Mouse (Mus musculus) forebrain, embryonic 16.5 days (tissue): ENCODE data around the gene Gm5800. TPM values are rescaled to one million over a fixed set of nuclear protein-coding genes. Genes with fewer than 3 reads are reported as not detected.
"Not testable (repeated sequence)": the region's sequence is repeated elsewhere in the genome, so short reads cannot be mapped to it uniquely, and the experiment has no call there.

ENCODE experiments used
- ATAC-seq: fragments of 200-750 bp; cut with Nextera tagmentation; 2 replicates; pipeline ENCODE4 v1.8.0; 2017; ENCODE audit warnings: mild to moderate bottlenecking, moderate library complexity
- H3K27ac ChIP-seq: fragments of 300-500 bp; sonication (generic); 2 replicates; pipeline ENCODE4 v1.5.1; 2014; ENCODE audit warnings: low read length, control low read depth
- H3K27me3 ChIP-seq: fragments of 300-500 bp; sonication (generic); replicated peaks from 2 replicates; pipeline ENCODE4 v1.6.1; 2014; ENCODE audit warnings: low read length; ENCODE audit not compliant: control insufficient read depth, insufficient read depth
- H3K36me3 ChIP-seq: fragments of 300-500 bp; sonication (generic); 2 replicates; pipeline ENCODE4 v1.6.1; 2014; ENCODE audit not compliant: control insufficient read depth, insufficient read depth
- H3K4me1 ChIP-seq: fragments of 300-500 bp; sonication (generic); replicated peaks from 2 replicates; pipeline ENCODE4 v1.6.1; 2014; ENCODE audit warnings: low read length; ENCODE audit not compliant: control insufficient read depth, insufficient read depth
- H3K4me2 ChIP-seq: fragments of 300-500 bp; sonication (generic); 2 replicates; pipeline ENCODE4 v1.6.1; 2014; ENCODE audit warnings: mild to moderate bottlenecking, low read length, control low read depth
- H3K4me3 ChIP-seq: fragments of 300-500 bp; sonication (generic); replicated peaks from 2 replicates; pipeline ENCODE4 v1.5.1; 2014; ENCODE audit warnings: mild to moderate bottlenecking, low read length, control low read depth
- H3K9ac ChIP-seq: fragments of 300-500 bp; sonication (generic); replicated peaks from 2 replicates; pipeline ENCODE4 v1.6.1; 2014; ENCODE audit warnings: low read depth, low read length, control low read depth
- H3K9me3 ChIP-seq: fragments of 300-500 bp; sonication (generic); 2 replicates; pipeline ENCODE4 v1.6.1; 2016; ENCODE audit warnings: low read length; ENCODE audit not compliant: control insufficient read depth
- WGBS: fragments of 180-500 bp; shearing (Covaris S2); extraction: QIAGEN DNeasy Blood & Tissue Kit; methylation state at CpG from one replicate; pipeline ENCODE4 v1.1.7; 2014; 5-methylcytosine and 5-hydroxymethylcytosine counted together
- polyA plus RNA-seq: library from polyadenylated mRNA; unstranded; fragments of >200 nt; fragmentation: Nextera tagmentation; extraction: Ambion mirVana; gene quantifications from 2 replicates; pipeline ENCODE4 v1.2.1, GENCODE M21; 2015

Gm5800 gene
- polyA plus RNA-seq = not detected in 2 replicates

GRCm38 (mm10) chr14:51717083-51717482, at the start of gene Gm5800:
TSS of gene Gm5800 (minus strand) at chr14:51717183.
- 57% methylated on average over 1 of the region's 1 CpGs for WGBS

GRCm38 (mm10) chr14:51755944-51756343, 39.0 kb upstream of the Gm5800 start:
- Histone ChIP-seq H3K9me3 (no peaks in the 10 kb centered on the region), H3K4me1 (no peaks in the 10 kb centered on the region), H3K27ac (no peak overlapping the region), H3K9ac (no peak overlapping the region), H3K4me3 (no peak overlapping the region), H3K27me3 (no peaks in the 10 kb centered on the region), H3K4me2 (no peak overlapping the region), H3K36me3 (no peaks in the 10 kb centered on the region)
- 78% methylated on average over 2 of the region's 2 CpGs for WGBS
- no peak for ATAC-seq

More at GRCm38 (mm10) chr14:51717083-51717482, at the start of gene Gm5800:
- H3K4me1 ChIP-seq = no peaks in the 10 kb centered on the region
- no peak within 1 kb of the TSS for H3K4me3 ChIP-seq
- no peak within 1 kb of the TSS for H3K4me2 ChIP-seq
- no peaks in the 10 kb centered on the region for H3K27me3 ChIP-seq
- no peaks in the 10 kb centered on the region for H3K36me3 ChIP-seq
- no peaks in the 10 kb centered on the region for H3K9me3 ChIP-seq
- H3K27ac ChIP-seq = no peak within 1 kb of the TSS
- H3K9ac ChIP-seq = no peak within 1 kb of the TSS
- ATAC-seq = no peak

GRCm38 (mm10) chr14:51740347-51741170, 23.6 kb upstream of the Gm5800 start:
- peaks cover 35% of the 10 kb centered on the region for H3K27me3 ChIP-seq
- H3K4me3 ChIP-seq = peak overlapping the region; percentile 32
- 1% methylated on average over 41 of the region's 42 CpGs for WGBS
- peaks cover 12% of the 10 kb centered on the region for H3K4me1 ChIP-seq
- no peak overlapping the region for H3K27ac ChIP-seq
- no peaks in the 10 kb centered on the region for H3K9me3 ChIP-seq
- ATAC-seq = no peak
- H3K36me3 ChIP-seq = no peaks in the 10 kb centered on the region
- no peak overlapping the region for H3K9ac ChIP-seq
- peak overlapping the region; percentile 47 for H3K4me2 ChIP-seq

- 2% methylated on average over 24 of the region's 24 CpGs for WGBS
- ATAC-seq = no peak
- H3K9me3 ChIP-seq = no peaks in the 10 kb centered on the region
- H3K4me2 ChIP-seq = peak overlapping the region; percentile 55
- H3K4me3 ChIP-seq = peak overlapping the region; percentile 29
- H3K27me3 ChIP-seq = peaks cover 35% of the 10 kb centered on the region
- peaks cover 12% of the 10 kb centered on the region for H3K4me1 ChIP-seq
- H3K36me3 ChIP-seq = no peaks in the 10 kb centered on the region
- no peak overlapping the region for H3K9ac ChIP-seq
- no peak overlapping the region for H3K27ac ChIP-seq
Observed at GRCm38 (mm10) chr14:51739150-51739993, 22.4 kb upstream of the Gm5800 start.

GRCm38 (mm10) chr14:51738411-51739149, 21.6 kb upstream of the Gm5800 start:
- Histone ChIP-seq H3K9ac (no peak overlapping the region), H3K27ac (no peak overlapping the region), H3K36me3 (no peaks in the 10 kb centered on the region), H3K4me2 (peak overlapping the region; percentile 55), H3K27me3 (peaks cover 35% of the 10 kb centered on the region), H3K4me1 (peaks cover 12% of the 10 kb centered on the region), H3K4me3 (peak overlapping the region; percentile 29), H3K9me3 (no peaks in the 10 kb centered on the region)
- WGBS = 3% methylated on average over 29 of the region's 29 CpGs
- no peak for ATAC-seq

- Histone ChIP-seq H3K27me3 (peaks cover 35% of the 10 kb centered on the region), H3K4me1 (peaks cover 12% of the 10 kb centered on the region), H3K36me3 (no peaks in the 10 kb centered on the region), H3K27ac (no peak overlapping the region), H3K9ac (no peak overlapping the region), H3K4me3 (no peak overlapping the region), H3K9me3 (no peaks in the 10 kb centered on the region), H3K4me2 (no peak overlapping the region)
- 8% methylated on average over 12 of the region's 12 CpGs for WGBS
- no peak for ATAC-seq
Observed at GRCm38 (mm10) chr14:51737967-51738366, 21.0 kb upstream of the Gm5800 start.

- H3K27ac ChIP-seq, H3K27me3 ChIP-seq, H3K9ac ChIP-seq, H3K4me3 ChIP-seq, ATAC-seq, H3K36me3 ChIP-seq, H3K4me1 ChIP-seq, H3K9me3 ChIP-seq, H3K4me2 ChIP-seq: not testable (repeated sequence)
- WGBS = 73% methylated on average over 1 of the region's 2 CpGs
Observed at GRCm38 (mm10) chr14:51695368-51695767, 21.6 kb downstream of the Gm5800 start, which contains the start of gene Gm17079. TSS of gene Gm17079 (minus strand) at chr14:51695468.

- ATAC-seq = no peak
- Histone ChIP-seq H3K9ac (no peak overlapping the region), H3K4me3 (no peak overlapping the region), H3K9me3 (no peaks in the 10 kb centered on the region), H3K36me3 (no peaks in the 10 kb centered on the region), H3K4me1 (no peaks in the 10 kb centered on the region), H3K27ac (no peak overlapping the region), H3K27me3 (no peaks in the 10 kb centered on the region), H3K4me2 (no peak overlapping the region)
- 92% methylated on average over 5 of the region's 5 CpGs for WGBS
Observed at GRCm38 (mm10) chr14:51677269-51677668, 39.7 kb downstream of the Gm5800 start.
